Mouse (Mus musculus) naive thymus-derived CD4-positive, alpha-beta T cell, adult 2 months (primary cell): ENCODE data around the gene Hist2h2bb.
A peak's percentile ranks its signal among the peaks of the same experiment; 100 is the strongest.
"Not testable (repeated sequence)": the region's sequence is repeated elsewhere in the genome, so short reads cannot be mapped to it uniquely, and the experiment has no call there.

Source experiments
- DNase-seq: peaks from one replicate; pipeline ENCODE4 v3.0.0-alpha.2; 2011; ENCODE audit warnings: low read depth

The Hist2h2bb gene

DNA sequence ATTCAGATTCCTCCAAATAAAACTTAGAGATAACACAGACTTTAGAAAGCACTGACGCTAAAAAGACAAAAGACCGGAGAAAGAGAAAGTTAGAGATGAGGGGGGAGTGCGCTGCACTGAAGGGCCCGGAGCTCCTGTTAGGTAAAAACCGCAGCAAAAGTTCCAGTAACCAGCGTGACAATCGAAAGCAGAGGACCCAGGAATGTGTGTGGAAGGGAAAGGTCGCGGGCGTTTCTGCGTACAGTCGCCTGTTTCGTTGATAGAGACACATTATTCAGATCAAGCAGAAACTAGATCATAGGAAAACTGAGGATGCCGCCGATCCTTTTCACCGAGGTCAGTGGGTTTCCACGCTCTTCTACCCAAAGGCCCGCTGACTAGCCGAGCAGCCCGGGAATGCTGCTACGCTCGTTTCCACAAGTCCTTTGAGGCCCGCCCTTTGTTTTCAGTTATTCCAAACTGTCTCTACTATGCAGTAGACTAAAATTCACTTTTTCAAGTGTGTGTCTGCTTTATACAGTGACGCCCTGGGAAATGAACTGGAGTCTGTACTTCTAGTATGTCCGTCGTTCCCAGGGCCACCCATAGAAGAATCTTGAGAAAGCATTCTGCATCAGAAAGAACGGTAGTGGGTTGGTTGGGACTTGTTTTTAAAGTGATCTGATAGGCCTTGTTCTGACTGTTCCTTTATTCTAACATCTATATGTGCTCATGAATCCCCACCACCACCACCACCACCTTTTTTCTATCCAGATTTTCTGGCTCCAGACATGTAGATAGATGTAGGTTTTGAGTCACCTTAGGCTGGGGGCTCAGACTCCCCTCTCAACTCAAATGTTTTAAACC is 5.8 kb upstream of the Hist2h2bb start:
- no peak for DNase-seq

DNA sequence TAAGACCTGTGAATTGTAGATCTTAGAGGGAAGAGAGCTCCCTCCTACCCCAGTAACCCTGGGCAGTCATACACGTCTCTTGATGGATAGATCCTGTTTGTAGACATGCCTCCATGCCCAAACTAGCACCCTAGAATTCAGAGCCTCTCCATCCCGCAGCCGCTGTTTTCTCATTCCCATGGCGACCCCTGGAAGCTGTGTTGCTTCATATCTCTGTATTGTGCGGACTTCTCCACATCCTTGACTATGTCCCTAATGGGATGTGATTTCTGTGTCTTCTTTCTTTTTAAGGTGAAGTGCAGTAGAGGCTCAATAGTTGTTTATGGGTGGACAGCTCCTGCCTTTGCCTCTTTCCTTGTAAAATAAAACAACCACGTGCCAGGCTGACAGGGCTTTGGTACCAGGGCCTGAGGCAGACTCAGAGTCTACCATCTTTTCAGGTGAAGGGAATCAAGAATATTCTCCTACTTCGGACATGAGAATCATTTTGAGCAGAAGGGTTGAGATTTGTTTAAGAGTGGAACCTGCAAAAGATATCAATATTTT is 5.1 kb upstream of the Hist2h2bb start:
- DNase-seq: peak; percentile 39

DNA sequence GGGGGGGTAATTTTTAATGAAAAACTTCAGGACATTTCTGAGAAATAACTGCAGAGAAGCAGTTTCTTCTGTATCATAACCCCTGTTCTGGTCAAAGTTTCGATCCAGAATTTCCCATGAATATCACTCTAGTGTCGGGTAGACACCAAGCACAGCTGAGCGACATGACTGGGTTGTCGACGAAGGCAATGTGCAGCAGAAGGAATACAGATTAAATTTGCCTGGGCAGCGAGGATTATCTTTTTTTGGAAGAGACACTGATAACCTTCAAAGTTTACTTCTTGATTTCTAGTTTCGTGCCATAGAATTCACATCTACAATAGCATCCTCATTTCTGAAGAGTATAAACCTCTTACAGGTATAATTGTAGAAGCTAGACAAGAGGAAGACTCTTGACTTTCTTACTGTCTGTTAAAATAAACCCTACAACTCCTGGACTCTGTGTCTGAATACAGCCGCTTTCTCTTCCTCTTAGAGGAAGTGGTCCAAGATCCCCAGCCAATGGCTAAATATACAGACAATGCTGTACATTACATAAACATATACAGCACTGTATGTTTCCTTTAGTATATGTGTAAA is 3.3 kb upstream of the Hist2h2bb start:
- no peak for DNase-seq

DNA sequence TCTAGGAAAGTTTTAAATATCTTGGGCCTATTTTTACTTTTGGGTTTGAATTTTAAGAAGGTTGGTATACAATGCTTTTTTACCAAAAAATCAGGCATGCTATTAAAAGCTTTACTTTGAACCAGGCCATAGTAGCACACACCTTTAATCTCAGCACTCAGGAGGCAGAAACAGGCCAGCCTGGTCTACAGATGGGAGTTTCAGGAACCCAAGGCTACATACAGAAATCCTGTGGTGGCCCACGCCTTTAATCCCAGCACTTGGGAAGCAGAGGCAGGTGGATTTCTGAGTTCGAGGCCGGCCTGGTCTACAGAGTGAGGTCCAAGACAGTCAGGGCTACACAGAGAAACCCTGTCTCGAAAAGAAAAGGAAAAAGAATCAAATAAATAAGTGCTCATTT is 2.0 kb upstream of the Hist2h2bb start:
- DNase-seq: no peak

DNA sequence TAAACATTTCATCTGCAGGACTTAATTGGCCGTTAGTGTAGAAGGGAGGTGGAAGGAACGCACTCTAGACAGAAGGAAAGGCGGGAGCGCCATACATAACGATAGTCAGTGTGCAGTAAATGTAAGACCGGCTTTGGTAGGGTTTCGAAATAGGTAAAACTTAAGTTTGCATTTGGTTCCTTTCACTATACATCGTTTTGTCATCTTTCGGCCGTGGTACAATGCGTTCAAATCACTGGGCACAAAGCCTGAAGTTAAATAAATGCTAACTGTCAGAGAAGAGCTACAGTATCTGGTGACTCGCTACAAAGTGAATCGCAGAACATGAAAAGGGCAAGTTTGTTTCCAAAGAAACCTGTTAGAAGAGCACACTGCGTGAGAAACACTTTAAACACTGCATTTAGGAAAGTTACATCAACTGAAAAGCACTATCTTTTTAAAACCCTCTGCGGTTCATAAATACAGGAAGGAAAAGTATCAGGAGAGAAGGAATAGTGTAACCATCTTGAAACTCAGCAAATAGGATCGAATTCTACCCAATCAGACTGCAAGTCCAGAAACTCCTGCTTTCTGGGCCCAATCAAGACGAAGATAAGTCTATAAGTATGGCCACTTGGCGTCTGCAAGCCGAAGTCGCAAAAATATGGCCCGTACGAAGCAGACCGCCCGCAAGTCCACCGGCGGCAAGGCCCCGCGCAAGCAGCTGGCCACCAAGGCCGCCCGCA is 1.3 kb upstream of the Hist2h2bb start, which contains the start of gene Hist2h3b:
TSS of gene Hist2h3b (plus strand) at position 604 of the 725 bp plus-strand sequence.
- peak; percentile 81 for DNase-seq

DNA sequence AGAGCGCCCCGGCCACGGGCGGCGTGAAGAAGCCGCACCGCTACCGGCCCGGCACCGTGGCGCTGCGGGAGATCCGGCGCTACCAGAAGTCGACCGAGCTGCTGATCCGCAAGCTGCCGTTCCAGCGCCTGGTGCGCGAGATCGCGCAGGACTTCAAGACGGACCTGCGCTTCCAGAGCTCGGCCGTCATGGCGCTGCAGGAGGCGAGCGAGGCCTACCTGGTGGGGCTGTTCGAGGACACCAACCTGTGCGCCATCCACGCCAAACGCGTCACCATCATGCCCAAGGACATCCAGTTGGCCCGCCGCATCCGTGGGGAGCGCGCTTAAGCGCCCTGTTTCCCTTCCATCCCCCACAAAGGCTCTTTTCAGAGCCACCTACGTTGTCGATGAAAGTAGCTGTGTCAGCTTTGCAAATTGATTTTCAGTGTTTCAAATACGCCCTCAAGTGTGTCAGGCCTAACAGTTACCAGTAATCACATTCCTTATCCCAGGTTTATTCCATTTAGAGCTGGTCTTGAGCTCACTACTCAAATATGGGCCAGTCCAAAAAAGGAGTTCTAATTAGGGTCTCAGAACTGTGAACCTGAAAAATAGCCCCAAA is 675 bp upstream of the Hist2h2bb start:
- DNase-seq: not testable (repeated sequence)

DNA sequence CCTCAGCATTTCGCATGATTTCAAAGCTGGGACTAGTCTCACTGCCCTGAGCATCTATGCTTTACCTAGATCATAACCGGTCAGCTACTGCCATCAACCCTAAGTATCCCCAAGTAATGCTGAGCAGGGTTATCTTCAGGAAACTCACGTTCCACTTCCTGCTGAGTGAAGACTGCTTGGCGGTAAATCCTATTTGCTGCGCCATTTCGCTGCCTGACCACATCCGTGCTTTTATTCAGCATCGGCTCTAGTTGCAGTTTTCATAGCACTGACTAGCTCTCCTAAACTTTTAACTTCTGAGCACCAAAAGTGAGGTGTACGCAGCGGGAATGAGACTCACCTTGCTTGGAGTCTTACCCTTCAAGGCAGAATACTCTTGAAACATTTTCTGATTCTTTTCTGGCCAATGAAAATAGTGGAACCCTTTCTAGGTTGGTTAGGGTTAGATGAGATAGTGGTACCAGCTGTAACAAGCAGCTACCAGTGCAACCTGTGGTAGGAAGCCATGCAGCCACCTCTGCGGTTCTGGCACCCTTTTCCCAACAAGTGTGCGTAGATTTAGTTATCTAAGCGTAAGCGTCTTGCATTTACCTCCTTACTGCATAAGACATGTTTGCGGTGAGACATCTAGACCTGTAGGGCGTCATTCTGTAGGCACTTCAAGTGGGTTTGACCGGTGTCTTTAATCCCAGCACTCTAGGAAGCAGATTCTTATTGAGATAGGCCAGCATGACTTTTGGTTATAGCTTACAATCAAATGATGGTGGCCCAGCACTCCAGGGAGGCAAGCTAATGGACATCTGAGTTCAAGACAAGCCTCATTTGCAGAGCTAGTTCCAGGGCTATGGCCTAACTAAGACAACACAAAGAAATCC is 4.3 kb downstream of the Hist2h2bb start:
- DNase-seq: peak; percentile 82

DNA sequence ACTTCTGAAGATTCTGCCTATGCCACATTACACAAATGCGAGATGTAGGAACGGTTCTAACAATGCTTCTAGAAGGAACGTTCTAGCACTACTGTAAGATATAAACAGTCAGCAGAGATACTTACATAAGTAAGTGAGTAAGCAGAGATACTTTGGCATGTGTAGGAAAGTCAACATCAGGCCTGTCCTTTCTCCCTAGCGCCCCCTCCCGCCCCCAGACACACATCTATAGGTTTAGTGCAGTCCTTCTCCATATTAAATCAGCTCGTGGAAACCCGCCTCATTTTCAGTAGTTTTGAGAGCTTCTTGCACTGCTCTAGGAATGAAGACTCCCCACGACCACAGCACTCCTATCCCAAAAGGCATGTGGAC is 7.9 kb downstream of the Hist2h2bb start:
- peak; percentile 82 for DNase-seq

DNA sequence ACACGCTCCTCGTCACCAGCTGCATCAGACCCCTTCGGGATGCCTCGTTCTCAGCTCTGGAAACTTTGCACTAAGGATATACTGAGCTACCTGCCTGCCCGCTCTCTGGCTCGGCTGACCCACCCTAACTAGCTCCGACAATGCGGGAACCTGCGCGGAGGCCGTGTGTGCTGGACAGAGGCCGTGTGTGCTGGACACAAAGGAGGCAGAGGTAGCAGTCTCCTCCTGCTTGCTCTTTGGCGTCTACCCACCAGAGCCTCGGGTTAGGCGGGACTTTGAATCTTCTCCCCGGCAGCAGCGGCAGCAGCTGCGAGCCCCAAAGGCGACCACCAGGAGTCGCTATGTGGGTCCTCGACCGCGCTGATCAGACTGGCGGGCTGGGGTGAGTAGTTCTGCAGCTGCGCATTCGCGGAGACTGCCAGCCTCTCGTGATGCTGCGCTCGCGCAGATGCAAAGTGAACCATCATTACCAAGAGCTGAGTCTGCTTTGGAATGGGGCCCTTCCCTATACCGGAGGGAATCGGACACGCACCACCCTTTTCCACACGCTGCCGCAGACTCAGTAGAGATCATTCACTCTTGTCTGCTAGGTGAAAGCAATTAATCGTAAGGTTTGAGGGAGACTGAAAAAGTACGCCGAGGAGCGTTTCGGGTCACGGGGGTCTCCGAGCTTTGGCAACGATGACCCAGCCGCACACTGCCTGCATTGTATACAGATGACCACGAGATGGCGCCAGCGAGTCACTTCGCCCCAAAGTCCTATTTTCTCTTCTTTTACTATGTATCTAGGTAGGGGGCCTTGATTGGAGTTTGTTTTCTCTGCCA is 8.5 kb downstream of the Hist2h2bb start:
- peak; percentile 97 for DNase-seq

DNA sequence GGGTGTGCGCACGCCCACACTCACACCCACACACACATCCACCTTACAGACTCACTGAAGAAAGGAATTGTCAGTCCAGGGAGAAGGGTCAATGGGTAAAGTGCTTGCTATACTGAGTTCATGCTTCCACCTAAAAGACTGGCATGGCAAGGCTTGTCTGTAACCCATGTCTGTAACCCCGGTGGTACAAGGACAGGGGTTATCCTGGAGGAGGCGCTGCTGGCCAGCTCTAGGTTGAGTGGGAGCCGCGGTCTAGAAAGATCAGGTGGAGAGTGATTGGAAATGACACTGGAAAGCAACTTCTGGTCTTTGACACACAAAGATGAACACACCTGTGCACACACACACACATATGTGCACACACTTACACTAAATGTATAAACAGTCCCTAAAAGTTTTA is 11.1 kb downstream of the Hist2h2bb start:
- DNase-seq: no peak

DNA sequence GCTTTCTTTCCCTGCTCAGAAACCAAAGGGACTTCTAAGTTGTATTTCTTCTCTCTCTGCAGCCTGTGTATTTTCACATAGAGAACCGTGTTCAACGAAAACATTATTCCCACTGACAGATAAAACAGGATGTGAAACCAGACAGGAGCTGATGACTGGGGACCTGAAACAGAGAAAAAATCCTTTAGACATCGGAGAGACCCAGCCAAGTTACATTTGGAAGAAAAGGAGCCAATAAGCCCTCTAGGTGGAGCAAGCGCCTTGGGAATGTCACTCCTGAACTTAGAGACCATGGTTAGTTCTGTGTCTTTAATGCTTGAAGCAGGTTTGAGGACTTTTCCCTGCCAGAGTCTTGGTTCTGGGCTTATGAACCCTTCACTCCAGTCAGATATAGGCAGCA is 14.9 kb downstream of the Hist2h2bb start:
- no peak for DNase-seq

DNA sequence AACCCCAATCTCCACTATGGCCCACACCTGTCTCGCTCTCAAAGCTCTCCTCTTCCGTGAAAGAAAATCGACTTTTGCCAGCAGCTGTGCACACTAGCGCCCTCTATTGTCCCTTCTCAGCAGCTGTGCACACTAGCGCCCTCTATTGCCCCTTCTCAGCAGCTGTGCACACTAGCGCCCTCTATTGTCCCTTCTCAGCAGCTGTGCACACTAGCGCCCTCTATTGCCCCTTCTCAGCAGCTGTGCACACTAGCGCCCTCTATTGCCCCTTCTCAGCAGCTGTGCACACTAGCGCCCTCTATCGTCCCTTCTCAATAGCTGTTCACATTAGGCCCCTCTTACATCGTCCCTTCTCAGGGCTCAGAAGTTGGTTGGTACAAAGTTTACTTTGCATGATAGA is 17.8 kb downstream of the Hist2h2bb start:
- DNase-seq: not testable (repeated sequence)

DNA sequence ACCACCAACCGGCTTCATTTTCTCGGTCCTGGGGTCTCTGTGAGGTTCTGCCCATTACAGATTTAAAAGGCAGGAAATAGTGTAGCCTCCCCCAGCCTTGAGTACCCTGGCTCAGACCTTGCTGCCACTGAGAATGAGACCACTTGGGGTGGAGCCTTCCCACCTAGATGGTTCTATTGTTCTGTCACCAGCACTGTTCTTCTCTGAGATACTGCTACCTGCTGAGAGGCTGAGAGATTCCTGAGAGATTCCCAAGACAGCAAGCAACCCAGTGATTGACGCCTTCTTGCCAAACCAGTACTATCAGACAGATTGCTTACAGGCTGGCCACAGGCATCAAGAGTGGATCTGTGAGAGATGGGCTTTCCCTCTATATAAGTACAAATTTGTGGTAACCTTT is 19.6 kb downstream of the Hist2h2bb start:
- DNase-seq: no peak

DNA sequence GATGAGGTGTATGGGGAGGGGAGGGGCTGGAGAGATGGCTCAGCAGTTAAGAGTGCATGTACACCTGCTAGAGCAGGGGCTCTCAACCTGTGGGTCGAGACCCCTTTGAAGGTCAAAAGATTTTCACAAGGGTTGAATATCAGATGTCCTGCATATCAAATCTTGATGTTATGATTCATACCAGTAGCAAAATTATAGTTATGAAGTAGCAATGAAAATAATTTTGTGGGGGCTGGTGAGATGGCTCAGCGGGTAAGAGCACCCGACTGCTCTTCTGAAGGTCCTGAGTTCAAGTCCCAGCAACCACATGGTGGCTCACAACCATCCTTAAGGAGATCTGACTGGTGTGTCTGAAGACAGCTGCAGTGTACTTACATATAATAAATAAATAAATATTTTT is 21.2 kb downstream of the Hist2h2bb start:
- not testable (repeated sequence) for DNase-seq

DNA sequence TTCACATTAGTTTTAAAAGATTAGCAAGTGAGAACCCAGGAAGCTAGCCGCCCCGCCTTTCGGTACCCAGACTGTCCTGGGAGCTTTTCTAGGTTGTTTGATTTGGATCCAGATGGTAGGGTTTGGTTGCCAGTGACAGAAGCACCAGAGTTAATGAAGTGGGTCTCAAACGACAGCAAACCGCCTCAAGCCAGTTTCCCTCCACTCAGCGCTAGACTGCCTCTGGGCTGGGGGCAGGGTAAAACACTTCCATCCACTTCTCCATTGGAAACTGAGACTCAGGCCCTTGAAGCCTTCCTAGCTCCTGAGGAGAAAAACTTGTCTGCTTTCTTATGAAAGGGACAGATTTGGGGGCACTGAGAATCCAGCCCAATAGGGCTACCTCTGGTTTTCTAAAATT is 23.1 kb downstream of the Hist2h2bb start:
- no peak for DNase-seq

DNA sequence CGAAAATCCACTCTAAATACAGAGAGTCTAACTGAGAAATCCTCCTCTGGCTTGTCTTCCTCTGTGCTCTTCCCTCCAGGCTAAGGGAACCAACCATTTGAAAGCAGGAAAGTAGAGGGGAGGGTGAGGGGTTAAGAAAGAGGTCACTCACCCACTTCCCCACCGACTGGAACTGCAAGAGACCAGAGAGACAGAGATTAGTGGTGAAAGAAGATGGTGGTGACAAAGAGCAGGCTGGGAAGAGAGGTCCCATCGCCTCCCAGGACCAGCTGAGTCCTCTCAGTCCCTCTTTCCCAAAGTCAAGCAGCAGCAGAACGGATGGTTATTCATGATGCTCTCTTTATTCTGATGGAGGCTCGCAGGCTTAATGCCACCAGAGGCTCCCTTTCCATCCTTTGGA is 23.8 kb downstream of the Hist2h2bb start:
- no peak for DNase-seq

DNA sequence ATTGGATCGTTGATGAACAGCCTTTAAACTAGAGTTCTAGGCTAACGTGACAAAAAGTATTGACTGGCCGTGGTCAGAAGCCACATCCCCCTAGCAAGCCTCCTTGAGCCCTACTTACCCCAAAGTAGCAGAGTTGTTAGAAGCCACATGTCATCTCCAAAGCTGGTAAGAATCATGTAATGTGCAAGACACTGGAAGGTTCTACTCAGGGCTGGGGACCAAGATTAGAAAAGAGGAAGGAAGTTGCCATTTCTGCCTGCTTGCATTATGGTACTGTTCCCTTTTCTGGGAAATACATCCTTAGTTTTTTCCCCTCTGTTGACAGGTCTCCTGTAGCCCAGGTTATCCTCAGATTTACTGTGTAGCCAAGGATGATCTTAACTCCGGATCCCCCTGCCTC is 24.2 kb downstream of the Hist2h2bb start, which contains the start of gene Fcgr1:
TSS of gene Fcgr1 (minus strand) at position 183 of the 400 bp plus-strand sequence.
- no peak for DNase-seq

DNA sequence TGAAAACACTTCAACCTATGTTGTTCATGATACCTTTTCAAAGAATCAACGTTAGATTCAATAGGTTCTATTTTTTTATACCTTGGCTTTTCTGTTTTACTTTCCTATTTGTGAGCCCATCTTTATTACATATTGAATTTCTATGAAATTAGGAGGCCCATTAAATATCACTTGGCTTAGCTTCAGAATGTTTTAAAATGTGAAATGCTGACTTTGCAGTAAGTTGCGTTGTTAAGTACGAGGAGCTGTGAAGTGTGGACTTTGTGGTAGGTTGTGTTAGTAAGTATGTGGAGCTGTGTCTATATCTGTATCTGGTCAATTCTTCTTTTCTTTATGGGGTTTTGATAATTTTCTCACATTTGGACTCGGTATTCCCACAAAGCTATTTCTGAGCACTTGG is 28.8 kb downstream of the Hist2h2bb start:
- no peak for DNase-seq

DNA sequence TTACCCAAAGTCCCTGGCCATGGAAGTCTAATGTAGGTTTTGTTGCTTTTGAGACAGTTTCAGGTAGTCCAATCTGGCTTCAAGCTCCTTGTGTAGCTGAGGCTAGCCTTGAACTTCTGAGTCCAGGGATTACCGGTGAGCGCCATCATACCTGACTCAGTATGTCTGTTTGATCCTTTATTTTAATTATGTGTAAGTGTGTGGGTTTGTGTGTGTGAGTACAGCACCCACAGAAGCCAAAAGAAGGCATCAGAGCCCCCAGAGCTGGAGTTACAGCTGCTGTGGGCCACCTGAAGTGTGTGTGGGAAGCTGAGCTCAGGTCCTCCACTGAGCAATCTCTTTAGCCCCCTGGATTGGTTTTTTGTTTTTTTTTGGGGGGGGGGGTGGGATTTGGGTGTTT is 30.0 kb downstream of the Hist2h2bb start:
- DNase-seq: no peak
